Mouse (Mus musculus) CH12.LX (cell line): Measurements from ENCODE around the gene Cog2.

Experiments
- MEF2A ChIP-seq: IDR thresholded peaks from 2 replicates; pipeline ENCODE4 v1.6.1; 2014; ENCODE audit warnings: low read depth, mild to moderate bottlenecking, inconsistent platforms, low read length, improper control_type of control experiment, borderline replicate concordance
- ZKSCAN1 ChIP-seq: IDR thresholded peaks from 2 replicates; pipeline ENCODE4 v1.6.1; 2012; ENCODE audit warnings: low read depth, inconsistent platforms, low read length, improper control_type of control experiment, borderline replicate concordance

- TF ChIP-seq ZKSCAN1 (no peak), MEF2A (no peak)
These were observed 9.5 kb downstream of the Cog2 start for GRCm38 (mm10) chr8:124530076-124530475.
